Mouse (Mus musculus): ENCODE data around the gene Acbd5. TPM values are rescaled to one million over a fixed set of nuclear protein-coding genes. Genes with fewer than 3 reads are reported as not detected.

The Acbd5 gene
- total and polyA plus RNA-seq, 3 experiments: 6.3 to 6.5 TPM; not detected in 1

DNA sequence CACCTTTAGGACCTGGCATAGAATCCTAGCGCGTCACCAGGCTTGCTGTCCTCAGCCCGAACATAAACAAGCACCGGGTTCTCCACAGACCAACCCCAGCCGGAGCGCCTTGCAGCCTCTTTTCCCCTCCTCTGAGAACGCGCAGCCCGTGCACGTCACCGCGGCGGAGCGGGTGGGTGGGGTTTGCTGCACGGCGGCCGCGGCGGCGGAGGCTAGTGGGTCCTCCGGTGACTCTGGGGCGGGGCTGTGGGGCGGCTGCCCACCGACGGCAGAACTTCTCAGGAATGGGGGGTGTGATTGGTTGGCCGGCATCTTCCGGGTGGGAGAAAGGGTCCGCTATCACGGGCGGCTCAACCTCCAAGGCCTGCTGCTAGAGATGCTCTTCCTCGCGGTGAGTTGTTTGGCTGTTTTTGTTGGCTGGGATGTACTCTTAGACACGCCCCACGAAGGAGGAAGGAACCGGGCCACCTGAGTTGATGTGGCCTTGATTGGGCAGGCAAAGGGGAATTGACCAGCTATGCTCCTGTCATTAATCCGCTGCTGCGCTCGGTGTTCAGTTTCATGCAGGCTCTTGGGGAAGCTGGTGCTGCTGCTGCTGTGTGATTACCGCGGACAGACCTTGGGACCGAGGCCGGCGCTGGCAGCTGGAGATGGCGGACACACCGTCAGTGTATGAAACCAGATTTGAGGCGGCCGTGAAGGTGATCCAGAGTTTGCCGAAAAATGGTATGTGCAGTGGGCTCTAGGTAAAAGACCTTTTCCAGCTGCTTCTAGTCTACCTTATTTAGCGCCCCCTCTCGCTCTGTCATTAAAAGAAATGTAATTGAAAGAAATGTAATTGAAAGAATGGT, 1.2 kb downstream of the Acbd5 start:
- peak overlapping the region; percentile 91 for H3K27ac ChIP-seq (ENCODE audit: control insufficient read depth, low read depth, low read length)
- no peaks in the 10 kb centered on the region for H3K9me3 ChIP-seq (replicated peaks; ENCODE audit: insufficient read depth, low read length)
- H3K27me3 ChIP-seq (ENCODE audit: control insufficient read depth in 1 of 2, insufficient read depth in 2 of 2, low read length in 2 of 2): no peaks in the 10 kb centered on the region
- H3K4me1 ChIP-seq (ENCODE audit: control insufficient read depth in 1 of 2, insufficient read depth in 2 of 2, low read length in 2 of 2): peaks cover 2 to 4% of the 10 kb centered on the region in 2 experiments; a peak in 1 of 4 replicates
- peak overlapping the region; percentile 60 to 91 for H3K4me3 ChIP-seq (ENCODE audit: control insufficient read depth in 1 of 2, insufficient read depth in 1 of 2, low read depth in 2 of 2, low read length in 2 of 2)
- peak overlapping the region; percentile 83 for H3K9ac ChIP-seq (ENCODE audit: control insufficient read depth, low read depth, low read length, poor library complexity, severe bottlenecking)
- H3K79me2 ChIP-seq (ENCODE audit: control insufficient read depth, insufficient read depth, low read length, poor library complexity): no peaks in the 10 kb centered on the region; the same call in none of the 2 replicates
- H3K36me3 ChIP-seq (ENCODE audit: control insufficient read depth in 1 of 2, insufficient read depth in 2 of 2, low read length in 2 of 2): peaks cover 0 to 2% of the 10 kb centered on the region in 2 experiments; a peak in 2 of 4 replicates
- DNase-seq (ENCODE audit: low read depth, low spot score): peak; percentile 94
- TF ChIP-seq BHLHE40 (IDR thresholded peaks at IDR 0.05; ENCODE audit: borderline replicate concordance, low read depth, low read length) (no peak), EP300 (IDR thresholded peaks at IDR 0.05; ENCODE audit: low read depth in 1 of 2, low read length in 2 of 2) (no peak), RAD21 (IDR thresholded peaks at IDR 0.05; ENCODE audit: low read depth, low read length) (no peak; the same call in 1 of the 2 replicates), POLR2AphosphoS5 (IDR thresholded peaks at IDR 0.05; ENCODE audit: borderline replicate concordance, low read depth, low read length) (no peak), MEF2A (IDR thresholded peaks at IDR 0.05; ENCODE audit: extremely low read depth, insufficient replicate concordance, low read depth, low read length, poor library complexity, severe bottlenecking) (no peak), SMC3 (IDR thresholded peaks at IDR 0.05; ENCODE audit: low read depth, low read length) (no peak), CHD1 (IDR thresholded peaks at IDR 0.05; ENCODE audit: low read depth, low read length) (no peak), TAL1 (IDR thresholded peaks at IDR 0.05; ENCODE audit: low read length) (peak; percentile 25; the same call in 1 of the 2 replicates), ETS1 (IDR thresholded peaks at IDR 0.05; ENCODE audit: low read depth, low read length) (peak; percentile 46; the same call in 1 of the 2 replicates), MAFK (IDR thresholded peaks at IDR 0.05; ENCODE audit: borderline replicate concordance, low read depth, low read length) (no peak), SIN3A (IDR thresholded peaks at IDR 0.05; ENCODE audit: low read length) (peak; percentile 80), NELFE (IDR thresholded peaks at IDR 0.05; ENCODE audit: low read depth, low read length) (peak; percentile 68), GABPA (IDR thresholded peaks at IDR 0.05; ENCODE audit: low read depth, low read length) (no peak), JUND (IDR thresholded peaks at IDR 0.05; ENCODE audit: low read depth, low read length) (no peak), HCFC1 (IDR thresholded peaks at IDR 0.05; ENCODE audit: low read depth, low read length) (peak; percentile 76), NRF1 (IDR thresholded peaks at IDR 0.05; ENCODE audit: insufficient read depth, low read depth, low read length, poor library complexity, severe bottlenecking) (no peak), ZNF384 (IDR thresholded peaks at IDR 0.05; ENCODE audit: low read depth, low read length) (no peak), USF2 (IDR thresholded peaks at IDR 0.05; ENCODE audit: borderline replicate concordance in 1 of 2, insufficient read depth in 1 of 2, low read depth in 1 of 2, low read length in 2 of 2) (no peak), ZMIZ1 (IDR thresholded peaks at IDR 0.05; ENCODE audit: low read depth, low read length) (no peak; the same call in 1 of the 2 replicates), CHD2 (IDR thresholded peaks at IDR 0.05; ENCODE audit: low read length) (no peak), TCF12 (IDR thresholded peaks at IDR 0.05; ENCODE audit: low read depth, low read length) (peak; percentile 39; the same call in 1 of the 2 replicates), UBTF (IDR thresholded peaks at IDR 0.05; ENCODE audit: borderline replicate concordance, insufficient read depth, low read depth, low read length) (no peak), RCOR1 (IDR thresholded peaks at IDR 0.05; ENCODE audit: low read depth, low read length) (0 out of 2 replicates have a peak, but pooled peaks have one; percentile 19), MYC (IDR thresholded peaks at IDR 0.05; ENCODE audit: low read depth, low read length) (no peak), ZC3H11A (IDR thresholded peaks at IDR 0.05; ENCODE audit: low read depth, low read length) (no peak), KAT2A (conservative IDR thresholded peaks at IDR 0.05; ENCODE audit: low read depth, low read length) (no peak), ELF1 (IDR thresholded peaks at IDR 0.05; ENCODE audit: low read depth, low read length) (peak; percentile 66; the same call in 1 of the 2 replicates), GATA1 (IDR thresholded peaks at IDR 0.05; ENCODE audit: low read depth, low read length) (0 out of 2 replicates have a peak, but pooled peaks have one; percentile 12), MYB (IDR thresholded peaks at IDR 0.05; ENCODE audit: low read depth, low read length) (no peak), E2F4 (IDR thresholded peaks at IDR 0.05; ENCODE audit: borderline replicate concordance, low read depth, low read length) (no peak), USF1 (IDR thresholded peaks at IDR 0.05; ENCODE audit: low read depth, low read length) (no peak), MAZ (IDR thresholded peaks at IDR 0.05; ENCODE audit: low read depth, low read length) (no peak; the same call in 1 of the 2 replicates), CTCF (IDR thresholded peaks at IDR 0.05 in 2 of 3, conservative IDR thresholded peaks at IDR 0.05 in 1 of 3; ENCODE audit: control insufficient read depth in 1 of 3, insufficient read depth in 1 of 3, low read depth in 2 of 3, low read length in 3 of 3, poor library complexity in 1 of 3, severe bottlenecking in 1 of 3) (peak in 2 of 3 experiments; percentile 27 to 46; a peak in 3 of 6 replicates), TBP (IDR thresholded peaks at IDR 0.05; ENCODE audit: low read depth, low read length) (peak; percentile 62)

All from MEL (cell line).